Mouse (Mus musculus) liver, embryonic 13.5 days (tissue): ENCODE results near the gene Gpd1. TPM values are rescaled to one million over a fixed set of nuclear protein-coding genes. Genes with fewer than 3 reads are reported as not detected.
A peak's percentile ranks its signal among the peaks of the same experiment; 100 is the strongest.
"Not testable (repeated sequence)": the region's sequence is repeated elsewhere in the genome, so short reads cannot be mapped to it uniquely, and the experiment has no call there.

ENCODE experiments used
- ATAC-seq: fragments of 200-750 bp; cut with Nextera tagmentation; 2 replicates; pipeline ENCODE4 v1.8.0; 2017; ENCODE audit warnings: low read depth, mild to moderate bottlenecking, moderate number of reproducible peaks, moderate library complexity
- DNase-seq: peaks from one replicate; pipeline ENCODE4 v3.0.0; 2022
- H3K27ac ChIP-seq: fragments of 300-500 bp; sonication (generic); 2 replicates; pipeline ENCODE4 v1.5.1; 2015; ENCODE audit warnings: moderate library complexity, mild to moderate bottlenecking, inconsistent platforms
- H3K27me3 ChIP-seq: fragments of 300-500 bp; sonication (generic); 2 replicates; pipeline ENCODE4 v1.6.1; 2015; ENCODE audit warnings: mild to moderate bottlenecking, inconsistent platforms
- H3K36me3 ChIP-seq: fragments of 300-500 bp; sonication (generic); 2 replicates; pipeline ENCODE4 v1.6.1; 2015; ENCODE audit warnings: mild to moderate bottlenecking, inconsistent platforms
- H3K4me1 ChIP-seq: fragments of 300-500 bp; sonication (generic); replicated peaks from 2 replicates; pipeline ENCODE4 v1.6.1; 2015; ENCODE audit warnings: inconsistent platforms
- H3K4me2 ChIP-seq: fragments of 300-500 bp; sonication (generic); 2 replicates; pipeline ENCODE4 v1.6.1; 2015; ENCODE audit warnings: inconsistent platforms, mild to moderate bottlenecking, moderate library complexity
- H3K4me3 ChIP-seq: fragments of 300-500 bp; sonication (generic); replicated peaks from 2 replicates; pipeline ENCODE4 v1.5.1; 2015; ENCODE audit warnings: mild to moderate bottlenecking, inconsistent platforms
- H3K9ac ChIP-seq: fragments of 300-500 bp; sonication (generic); 2 replicates; pipeline ENCODE4 v1.6.1; 2015; ENCODE audit warnings: mild to moderate bottlenecking, inconsistent platforms
- H3K9me3 ChIP-seq: fragments of 300-500 bp; sonication (generic); replicated peaks from 2 replicates; pipeline ENCODE4 v1.6.1; 2016; ENCODE audit warnings: inconsistent platforms
- WGBS: fragments of 180-500 bp; shearing (Covaris S2); methylation state at CpG from one replicate; pipeline ENCODE4 v1.1.7; 2015; ENCODE audit not compliant: insufficient replicate concordance; 5-methylcytosine and 5-hydroxymethylcytosine counted together
- polyA plus RNA-seq: library from polyadenylated mRNA; unstranded; fragments of >200 nt; fragmentation: Nextera tagmentation; extraction: Ambion mirVana; gene quantifications from 2 replicates; pipeline ENCODE4 v1.2.1, GENCODE M21; 2015

Gene Gpd1
- polyA plus RNA-seq, 1 experiment from 2014 or later = 11.5 TPM

DNA sequence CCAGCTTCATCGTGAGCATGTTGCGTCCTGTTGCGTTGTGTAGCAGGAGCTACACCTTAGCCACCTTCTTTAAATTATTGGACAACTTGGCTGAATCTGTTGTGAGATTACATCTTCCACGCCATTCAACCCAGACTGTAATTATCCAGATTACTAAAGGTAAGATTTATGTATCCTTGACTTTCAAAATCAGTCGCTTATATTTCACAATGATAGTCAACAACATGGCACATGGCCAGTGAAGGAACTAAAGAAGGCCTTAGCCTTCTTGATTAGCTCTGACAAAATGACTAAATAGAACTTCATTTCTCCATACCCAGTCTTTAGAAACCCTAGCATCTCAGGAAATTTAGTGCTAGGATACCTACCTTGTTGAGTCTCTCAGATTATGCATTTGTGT is 15.9 kb downstream of the Gpd1 start:
- Histone ChIP-seq H3K9ac (no peak overlapping the region), H3K9me3 (peaks cover 6% of the 10 kb centered on the region; the same call in 1 of the 2 replicates), H3K4me3 (no peak overlapping the region), H3K27ac (no peak overlapping the region), H3K36me3 (peaks cover 36% of the 10 kb centered on the region), H3K4me1 (no peaks in the 10 kb centered on the region), H3K4me2 (no peak overlapping the region), H3K27me3 (no peaks in the 10 kb centered on the region)
- DNase-seq (no peak), ATAC-seq (no peak)
- WGBS = 86% methylated on average over 5 of the region's 5 CpGs

DNA sequence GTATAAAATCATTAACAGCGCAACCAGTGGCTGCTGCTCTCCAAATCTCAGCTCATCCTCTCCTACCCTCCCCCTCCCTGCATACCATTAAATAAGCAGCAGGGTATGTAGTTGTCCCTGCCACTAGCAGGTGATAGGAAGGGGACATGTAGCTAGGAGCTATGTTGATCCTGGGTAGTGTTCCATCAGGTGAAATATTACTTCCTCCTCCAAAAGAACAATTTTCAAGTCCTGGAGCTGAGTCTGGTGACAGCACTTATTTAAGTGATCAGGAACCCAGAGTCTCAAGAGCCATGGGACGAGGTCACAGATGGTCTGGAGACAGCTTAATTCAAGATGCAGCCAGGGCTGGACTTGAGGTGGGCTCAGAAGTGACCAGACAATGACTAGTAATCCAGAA is 18.3 kb downstream of the Gpd1 start:
- no peak overlapping the region for H3K4me3 ChIP-seq
- no peaks in the 10 kb centered on the region for H3K9me3 ChIP-seq
- peaks cover 25% of the 10 kb centered on the region for H3K36me3 ChIP-seq
- H3K4me1 ChIP-seq = no peaks in the 10 kb centered on the region
- no peak overlapping the region for H3K27ac ChIP-seq
- no peak for ATAC-seq
- no peak overlapping the region for H3K9ac ChIP-seq
- 71% methylated on average over 2 of the region's 2 CpGs for WGBS
- DNase-seq = no peak
- no peaks in the 10 kb centered on the region for H3K27me3 ChIP-seq
- H3K4me2 ChIP-seq = no peak overlapping the region

DNA sequence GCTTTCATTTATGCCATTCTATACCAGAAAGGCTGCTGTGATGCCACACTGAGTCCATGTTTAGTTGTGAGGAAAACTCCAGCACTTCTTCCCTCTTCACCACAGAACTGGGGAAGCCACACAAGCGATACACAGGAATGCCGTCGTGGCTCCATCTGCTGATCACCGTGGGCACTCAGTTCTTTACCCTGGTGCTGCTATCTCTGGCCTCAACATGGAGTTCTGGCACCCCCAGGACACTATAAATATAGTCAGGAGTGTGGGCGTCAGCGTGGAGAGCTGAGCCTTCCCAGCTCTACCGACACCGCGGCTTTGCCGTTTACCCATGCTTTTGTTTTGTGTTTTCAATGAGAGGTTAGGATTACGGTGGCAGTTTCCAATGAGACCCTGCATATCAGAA is 19.4 kb downstream of the Gpd1 start:
- Histone ChIP-seq H3K9ac (no peak overlapping the region), H3K4me2 (no peak overlapping the region), H3K27me3 (no peaks in the 10 kb centered on the region), H3K4me1 (no peaks in the 10 kb centered on the region), H3K9me3 (no peaks in the 10 kb centered on the region), H3K27ac (no peak overlapping the region), H3K4me3 (no peak overlapping the region), H3K36me3 (peaks cover 25% of the 10 kb centered on the region)
- no peak for ATAC-seq
- DNase-seq = no peak
- 82% methylated on average over 11 of the region's 11 CpGs for WGBS

DNA sequence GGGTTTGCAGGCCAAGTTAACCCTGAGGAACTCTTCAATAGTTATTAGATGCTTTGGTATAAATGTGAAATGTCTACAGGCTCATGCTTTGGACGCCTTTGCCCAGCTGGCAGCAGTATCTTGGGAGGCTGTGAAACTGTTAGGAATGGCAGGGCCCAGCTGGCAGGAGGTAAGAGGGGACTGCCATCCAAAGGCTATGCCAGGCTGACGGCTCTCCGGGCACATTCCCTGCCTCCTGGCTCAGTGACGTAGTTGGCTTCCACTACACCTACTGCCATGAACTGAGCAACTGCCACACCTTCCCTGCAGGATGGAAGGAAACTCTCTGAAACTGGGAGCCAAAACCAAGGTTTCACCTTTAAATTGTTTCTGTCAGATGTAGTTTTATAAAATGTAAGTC is 22.9 kb downstream of the Gpd1 start:
- Histone ChIP-seq H3K9ac (no peak overlapping the region), H3K36me3 (peaks cover 14% of the 10 kb centered on the region), H3K27ac (no peak overlapping the region), H3K27me3 (no peaks in the 10 kb centered on the region), H3K4me2 (no peak overlapping the region), H3K9me3 (no peaks in the 10 kb centered on the region), H3K4me1 (no peaks in the 10 kb centered on the region), H3K4me3 (no peak overlapping the region)
- ATAC-seq = no peak
- WGBS = 83% methylated on average over 4 of the region's 4 CpGs
- DNase-seq = no peak

DNA sequence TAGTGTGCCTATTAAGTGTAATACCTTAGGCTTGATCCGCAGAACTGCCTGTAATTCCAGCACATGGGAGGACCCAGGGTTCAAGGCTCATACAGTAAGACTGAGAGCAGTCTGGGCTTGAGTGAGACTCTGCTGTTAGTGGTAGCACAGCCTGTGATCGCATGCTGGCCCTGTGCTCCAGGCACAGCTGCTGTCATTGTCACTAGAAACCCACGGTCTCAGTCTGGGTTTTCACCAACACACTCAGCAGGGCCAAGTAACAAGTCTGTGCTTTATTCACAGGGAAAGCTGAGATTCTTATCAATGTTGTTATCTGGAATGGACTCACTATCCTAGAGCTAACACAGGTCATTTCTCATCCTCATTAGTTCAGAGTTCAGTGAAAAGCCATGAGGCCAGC is 36.9 kb downstream of the Gpd1 start:
- WGBS = 68% methylated on average over 3 of the region's 3 CpGs
- Histone ChIP-seq H3K4me3 (no peak overlapping the region), H3K27ac (no peak overlapping the region), H3K9me3 (no peaks in the 10 kb centered on the region), H3K27me3 (no peaks in the 10 kb centered on the region), H3K9ac (no peak overlapping the region), H3K4me1 (0 out of 2 replicates have a peak, but pooled peaks cover 3% of the 10 kb centered on the region), H3K4me2 (no peak overlapping the region), H3K36me3 (no peaks in the 10 kb centered on the region)
- ATAC-seq = no peak
- no peak for DNase-seq

DNA sequence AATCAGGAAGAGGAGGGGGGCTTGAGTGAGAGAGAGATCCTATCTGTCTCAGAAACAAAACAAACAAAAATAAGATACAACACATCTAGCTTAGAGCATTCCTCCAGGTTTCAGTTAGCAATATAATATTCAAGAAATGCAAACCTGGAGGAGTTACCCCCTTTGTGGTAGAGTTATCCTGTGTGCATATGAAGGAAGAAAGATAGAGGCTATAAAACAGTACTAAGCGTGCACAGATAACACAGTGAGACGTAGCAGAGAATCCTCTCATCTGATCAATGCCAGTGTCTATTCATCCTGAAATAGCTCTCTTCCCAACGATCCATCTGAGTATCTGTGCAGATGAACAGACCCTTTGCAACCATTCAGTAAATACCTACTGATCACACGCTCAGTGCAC is 50.2 kb downstream of the Gpd1 start:
- Histone ChIP-seq H3K36me3 (no peaks in the 10 kb centered on the region), H3K27me3 (peaks cover 4% of the 10 kb centered on the region; the same call in 1 of the 2 replicates), H3K27ac (no peak overlapping the region), H3K4me2 (no peak overlapping the region), H3K9ac (no peak overlapping the region), H3K9me3 (no peaks in the 10 kb centered on the region), H3K4me3 (no peak overlapping the region), H3K4me1 (peaks cover 30% of the 10 kb centered on the region)
- WGBS = 40% methylated on average over 4 of the region's 4 CpGs
- ATAC-seq = no peak
- no peak for DNase-seq

DNA sequence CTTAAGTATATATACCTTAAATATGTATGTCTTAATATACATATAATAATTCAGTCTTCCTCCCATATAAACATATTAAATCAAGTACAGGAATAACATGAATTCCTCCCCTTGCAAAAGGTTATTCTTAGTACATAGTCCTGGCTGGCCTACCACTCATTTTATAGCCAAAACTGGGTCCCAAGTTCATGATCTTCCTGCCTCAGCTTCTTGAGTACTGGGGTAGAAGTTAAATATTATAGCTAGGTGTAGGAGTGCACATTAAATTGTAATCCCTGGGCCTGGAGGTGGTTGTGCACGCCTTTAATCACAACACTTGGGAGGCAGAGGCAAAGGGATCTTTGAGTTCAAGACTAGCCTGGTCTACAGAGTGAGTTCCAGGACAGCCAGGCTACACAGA is 51.4 kb downstream of the Gpd1 start:
- H3K27ac ChIP-seq = no peak overlapping the region
- no peak overlapping the region for H3K4me3 ChIP-seq
- no peak for DNase-seq
- ATAC-seq = no peak
- H3K36me3 ChIP-seq = no peaks in the 10 kb centered on the region
- 83% methylated on average over 1 of the region's 1 CpGs for WGBS
- H3K9me3 ChIP-seq = no peaks in the 10 kb centered on the region
- peaks cover 32% of the 10 kb centered on the region for H3K4me1 ChIP-seq
- H3K27me3 ChIP-seq = peaks cover 4% of the 10 kb centered on the region; the same call in 1 of the 2 replicates
- H3K4me2 ChIP-seq = no peak overlapping the region
- H3K9ac ChIP-seq = no peak overlapping the region

DNA sequence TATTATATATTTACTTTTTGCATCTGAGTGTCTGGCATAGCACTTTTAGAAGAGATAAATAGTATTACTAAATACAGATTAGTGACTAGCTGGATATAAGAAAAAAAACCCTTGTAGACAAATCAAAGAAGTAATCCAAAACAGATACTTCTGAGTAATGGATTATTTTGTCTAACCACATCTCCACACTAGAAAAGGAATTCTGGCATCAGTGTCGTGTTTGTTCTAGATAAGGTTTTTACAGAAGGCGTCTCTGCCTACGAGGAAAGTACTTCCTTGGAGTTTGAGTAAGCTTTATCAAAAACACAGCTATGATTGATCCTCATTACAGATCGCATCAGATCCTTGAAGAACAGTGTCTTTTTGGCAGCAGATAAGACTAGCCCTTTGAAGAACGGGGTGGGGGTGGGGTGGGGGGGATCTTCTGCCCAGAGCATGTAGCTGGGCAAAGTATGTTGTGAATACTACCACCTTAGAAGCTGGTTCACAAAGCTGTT is 53.7 kb downstream of the Gpd1 start:
- Histone ChIP-seq H3K27ac (no peak overlapping the region), H3K9ac (peak overlapping the region; percentile 73; the same call in 1 of the 2 replicates)
- WGBS = 2% methylated on average over 5 of the region's 5 CpGs

DNA sequence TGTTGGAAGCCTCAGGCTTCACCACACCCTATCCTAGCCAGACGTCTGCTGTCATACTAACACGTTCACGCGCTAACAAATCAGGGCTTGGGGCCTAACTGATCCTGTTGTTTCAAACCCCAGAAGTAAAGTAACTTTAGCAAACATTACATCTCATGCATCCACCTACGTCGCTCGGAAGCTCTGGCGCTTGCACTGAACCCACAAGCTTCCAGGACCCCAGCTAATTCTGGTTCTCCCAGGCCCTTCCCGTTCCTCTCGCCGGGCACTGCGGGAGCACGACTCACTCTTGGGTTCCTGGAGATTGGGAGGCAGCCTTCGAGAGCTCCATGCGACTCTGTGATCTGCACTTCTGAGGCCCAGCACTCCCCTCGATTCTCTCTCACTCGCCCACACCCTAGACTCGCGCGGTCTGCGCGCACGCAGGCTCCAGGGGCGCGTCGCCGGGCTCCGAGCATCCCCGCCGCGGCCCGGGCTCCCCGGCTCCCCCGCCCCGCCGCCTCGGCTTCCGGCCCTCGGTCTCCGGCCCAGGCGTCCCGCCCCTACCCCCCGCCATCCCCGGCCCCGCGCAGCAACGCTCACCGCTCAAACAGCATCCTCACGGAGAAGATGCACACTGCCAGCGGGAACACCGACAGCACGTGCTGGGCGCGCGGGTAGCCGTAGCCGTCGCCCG is 54.4 kb downstream of the Gpd1 start:
- H3K27ac ChIP-seq = peak overlapping the region; percentile 68
- H3K4me1 ChIP-seq = peaks cover 34% of the 10 kb centered on the region
- peak overlapping the region; percentile 93 for H3K4me2 ChIP-seq
- peak overlapping the region; percentile 73 for H3K9ac ChIP-seq
- under 1% methylated on average over 59 of the region's 59 CpGs for WGBS
- H3K4me3 ChIP-seq = peak overlapping the region; percentile 71
- no peaks in the 10 kb centered on the region for H3K36me3 ChIP-seq
- peaks cover 4% of the 10 kb centered on the region; the same call in 1 of the 2 replicates for H3K27me3 ChIP-seq
- H3K9me3 ChIP-seq = no peaks in the 10 kb centered on the region
- DNase-seq (no peak), ATAC-seq (peak; percentile 55)

More for the DNA sequence above, 53.7 kb downstream of the Gpd1 start:
- no peaks in the 10 kb centered on the region for H3K9me3 ChIP-seq
- peaks cover 34% of the 10 kb centered on the region for H3K4me1 ChIP-seq
- ATAC-seq = no peak
- peak overlapping the region; percentile 71 for H3K4me3 ChIP-seq
- no peaks in the 10 kb centered on the region for H3K36me3 ChIP-seq
- H3K27me3 ChIP-seq = peaks cover 4% of the 10 kb centered on the region; the same call in 1 of the 2 replicates
- H3K4me2 ChIP-seq = peak overlapping the region; percentile 93
- no peak for DNase-seq

DNA sequence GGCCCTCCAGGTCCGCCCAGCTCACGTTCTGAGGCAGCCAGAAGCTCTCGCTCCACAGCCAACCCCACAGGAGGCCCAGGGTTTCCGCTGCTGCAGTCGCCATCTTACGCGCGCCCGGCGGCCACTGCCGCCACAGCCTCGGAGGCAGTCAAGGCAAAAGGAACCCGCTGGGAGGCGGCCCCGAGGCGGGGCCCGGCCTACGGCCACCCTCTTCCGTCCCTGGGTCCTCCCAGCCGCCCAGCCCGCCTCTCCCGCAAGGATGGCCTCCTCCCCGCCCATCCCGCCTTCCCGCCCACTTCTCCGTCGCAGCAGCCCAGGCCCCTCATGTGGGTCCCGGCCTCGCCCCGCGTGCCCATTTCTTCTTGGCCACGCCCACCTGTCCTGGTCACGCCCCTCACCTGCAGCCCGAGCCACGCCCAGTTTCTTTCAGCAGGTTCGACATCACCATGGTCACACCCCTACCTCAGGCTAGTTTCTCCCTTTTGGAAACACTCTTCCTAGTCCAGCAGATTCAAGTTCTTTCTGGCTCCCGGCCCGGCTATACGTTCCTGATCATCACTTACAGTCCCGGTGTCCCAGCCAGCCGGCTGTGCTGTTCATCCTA is 55.1 kb downstream of the Gpd1 start:
- Histone ChIP-seq H3K4me3 (peak overlapping the region; percentile 71), H3K36me3 (no peaks in the 10 kb centered on the region), H3K27me3 (peaks cover 4% of the 10 kb centered on the region; the same call in 1 of the 2 replicates), H3K9me3 (no peaks in the 10 kb centered on the region), H3K27ac (peak overlapping the region; percentile 68), H3K4me2 (peak overlapping the region; percentile 93), H3K9ac (peak overlapping the region; percentile 73), H3K4me1 (peaks cover 33% of the 10 kb centered on the region)
- peak; percentile 56 for DNase-seq
- peak; percentile 86 for ATAC-seq
- 1% methylated on average over 41 of the region's 41 CpGs for WGBS

DNA sequence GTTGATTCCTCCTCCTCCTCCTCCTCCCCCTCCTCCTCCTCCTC is 55.4 kb downstream of the Gpd1 start, which contains the start of gene Cers5:
Gene Cers5, minus strand, starts transcription at position 5 of the 44 bp plus-strand sequence.
- H3K9me3 ChIP-seq, H3K36me3 ChIP-seq, ATAC-seq, DNase-seq, H3K27me3 ChIP-seq: not testable (repeated sequence)
- Histone ChIP-seq H3K27ac (peak within 1 kb of the TSS; percentile 68), H3K4me3 (peak within 1 kb of the TSS; percentile 71), H3K4me2 (peak within 1 kb of the TSS; percentile 93), H3K4me1 (peaks cover 30% of the 10 kb centered on the region), H3K9ac (peak within 1 kb of the TSS; percentile 73)

DNA sequence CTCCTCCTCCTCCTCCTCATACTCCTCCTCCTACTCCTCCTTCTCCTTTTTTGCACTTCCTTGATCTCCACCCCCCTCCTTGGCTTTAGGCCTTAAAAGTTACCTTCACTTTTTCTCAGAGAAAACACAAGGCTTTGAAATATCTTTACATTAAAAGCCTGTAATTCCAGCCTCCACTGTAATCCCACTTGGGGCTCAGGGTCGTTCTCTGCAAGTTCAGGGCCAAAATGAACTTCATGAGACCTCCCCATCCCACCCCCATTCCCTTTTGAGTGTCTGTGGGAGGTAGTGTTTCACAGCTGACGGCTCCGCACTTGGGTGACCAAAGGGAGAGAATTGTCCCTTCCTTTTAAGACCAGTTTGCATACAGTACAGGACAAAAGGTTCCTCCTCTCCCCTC is 55.6 kb downstream of the Gpd1 start:
- ATAC-seq = no peak
- H3K27me3 ChIP-seq = peaks cover 4% of the 10 kb centered on the region; the same call in 1 of the 2 replicates
- no peak overlapping the region for H3K4me3 ChIP-seq
- no peak overlapping the region for H3K9ac ChIP-seq
- H3K27ac ChIP-seq = no peak overlapping the region
- no peak for DNase-seq
- H3K4me2 ChIP-seq = no peak overlapping the region
- 55% methylated on average over 3 of the region's 3 CpGs for WGBS
- H3K9me3 ChIP-seq = no peaks in the 10 kb centered on the region
- H3K4me1 ChIP-seq = peaks cover 28% of the 10 kb centered on the region
- no peaks in the 10 kb centered on the region for H3K36me3 ChIP-seq
